Mouse (Mus musculus): ENCODE measurements around the gene Ccna2. TPM values are rescaled to one million over a fixed set of nuclear protein-coding genes. Genes with fewer than 3 reads are reported as not detected.

Ccna2 gene
- polyA plus RNA-seq, 1 experiment from 2014 or later, result 29.8 TPM

DNA sequence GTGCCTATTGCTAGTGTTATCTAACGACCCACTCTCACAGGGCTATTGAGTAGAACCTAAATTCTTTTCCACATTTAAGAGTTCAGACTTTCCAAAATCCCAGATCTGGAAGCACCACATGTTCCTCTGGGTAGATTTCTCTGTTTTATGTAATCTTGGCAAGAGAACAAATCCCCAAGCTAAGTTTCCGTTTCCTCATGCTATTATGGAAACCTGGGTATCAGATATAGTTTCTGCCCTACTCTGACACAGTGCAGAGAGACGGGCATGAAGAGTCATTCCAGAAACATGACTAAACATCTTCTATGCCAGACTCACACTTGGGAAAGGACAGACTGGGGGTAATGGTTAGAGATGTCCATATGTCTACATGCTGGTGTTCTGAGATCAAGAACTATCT is 47.5 kb downstream of the Ccna2 start:
- WGBS, result 84% methylated on average over 3 of the region's 3 CpGs

GRCm38 (mm10) chr3:36522137-36522536 is 49.8 kb downstream of the Ccna2 start:
- Histone ChIP-seq H3K9ac (no peak overlapping the region), H3K4me3 (replicated peaks; ENCODE audit: low read length) (no peak overlapping the region), H3K4me2 (replicated peaks) (peak overlapping the region; percentile 93; the same call in 1 of the 2 replicates), H3K4me1 (replicated peaks; ENCODE audit: control insufficient read depth, insufficient read depth, low read length) (peaks cover 3% of the 10 kb centered on the region; the same call in 1 of the 2 replicates), H3K27me3 (ENCODE audit: control insufficient read depth, insufficient read depth, low read length) (peaks cover 22% of the 10 kb centered on the region), H3K9me3 (ENCODE audit: control insufficient read depth, low read length) (no peaks in the 10 kb centered on the region), H3K27ac (no peak overlapping the region), H3K36me3 (replicated peaks; ENCODE audit: control insufficient read depth, insufficient read depth) (no peaks in the 10 kb centered on the region)
- ATAC-seq (ENCODE audit: low FRiP score), result no peak
- no peak for DNase-seq (ENCODE audit: low spot score)
- WGBS, result 2% methylated on average over 4 of the region's 4 CpGs

More for the DNA sequence above, 47.5 kb downstream of the Ccna2 start:
- H3K27me3 ChIP-seq (ENCODE audit: control insufficient read depth, insufficient read depth, low read length), result peaks cover 22% of the 10 kb centered on the region
- H3K4me1 ChIP-seq (replicated peaks; ENCODE audit: control insufficient read depth, insufficient read depth, low read length), result peaks cover 3% of the 10 kb centered on the region; the same call in 1 of the 2 replicates
- H3K9ac ChIP-seq, result no peak overlapping the region
- no peak overlapping the region for H3K27ac ChIP-seq
- ATAC-seq (ENCODE audit: low FRiP score), result no peak
- no peaks in the 10 kb centered on the region for H3K36me3 ChIP-seq (replicated peaks; ENCODE audit: control insufficient read depth, insufficient read depth)
- H3K4me3 ChIP-seq (replicated peaks; ENCODE audit: low read length), result no peak overlapping the region
- DNase-seq (ENCODE audit: low spot score), result no peak
- no peaks in the 10 kb centered on the region for H3K9me3 ChIP-seq (ENCODE audit: control insufficient read depth, low read length)
- H3K4me2 ChIP-seq (replicated peaks), result no peak overlapping the region

GRCm38 (mm10) chr3:36521073-36522060 is 50.6 kb downstream of the Ccna2 start, which contains the start of gene Gm11549:
Gene Gm11549 (minus strand): TSS chr3:36521813.
- Histone ChIP-seq H3K27ac (no peak within 1 kb of the TSS), H3K4me1 (replicated peaks; ENCODE audit: control insufficient read depth, insufficient read depth, low read length) (peaks cover 3% of the 10 kb centered on the region; the same call in 1 of the 2 replicates), H3K9me3 (ENCODE audit: control insufficient read depth, low read length) (no peaks in the 10 kb centered on the region), H3K4me2 (replicated peaks) (peak within 1 kb of the TSS; percentile 93), H3K9ac (peak within 1 kb of the TSS; percentile 57), H3K4me3 (replicated peaks; ENCODE audit: low read length) (peak within 1 kb of the TSS; percentile 47), H3K27me3 (ENCODE audit: control insufficient read depth, insufficient read depth, low read length) (peaks cover 22% of the 10 kb centered on the region), H3K36me3 (replicated peaks; ENCODE audit: control insufficient read depth, insufficient read depth) (no peaks in the 10 kb centered on the region)
- DNase-seq (ENCODE audit: low spot score), result peak; percentile 41
- WGBS, result under 1% methylated on average over 51 of the region's 51 CpGs
- peak; percentile 59 for ATAC-seq (ENCODE audit: low FRiP score)

DNA sequence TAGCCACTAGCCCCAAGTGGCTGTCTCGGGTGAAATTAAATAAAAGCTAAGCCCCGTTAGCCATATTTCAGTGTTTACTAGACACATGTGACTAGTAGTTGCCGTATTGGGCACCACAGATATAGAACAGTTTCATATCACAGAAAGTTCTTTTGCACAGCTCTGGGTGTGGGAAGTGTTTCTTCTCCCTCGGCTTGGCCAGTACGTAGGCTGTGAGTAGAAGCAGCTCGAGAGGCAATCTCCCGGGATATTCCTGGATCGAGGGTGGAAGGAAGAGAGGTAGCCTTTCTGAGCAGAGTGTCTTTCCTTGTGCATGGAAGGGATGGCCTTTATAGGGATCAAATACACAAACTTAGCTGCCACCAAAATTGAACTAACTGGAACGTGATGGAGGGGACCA is 55.8 kb downstream of the Ccna2 start:
- Histone ChIP-seq H3K36me3 (replicated peaks; ENCODE audit: control insufficient read depth, insufficient read depth) (no peaks in the 10 kb centered on the region), H3K27ac (no peak overlapping the region), H3K4me1 (replicated peaks; ENCODE audit: control insufficient read depth, insufficient read depth, low read length) (peaks cover 3% of the 10 kb centered on the region; the same call in 1 of the 2 replicates), H3K4me3 (replicated peaks; ENCODE audit: low read length) (no peak overlapping the region), H3K9ac (no peak overlapping the region), H3K9me3 (ENCODE audit: control insufficient read depth, low read length) (no peaks in the 10 kb centered on the region), H3K4me2 (replicated peaks) (no peak overlapping the region), H3K27me3 (ENCODE audit: control insufficient read depth, insufficient read depth, low read length) (peaks cover 12% of the 10 kb centered on the region)
- no peak for ATAC-seq (ENCODE audit: low FRiP score)
- DNase-seq (ENCODE audit: low spot score), result no peak
- 89% methylated on average over 9 of the region's 9 CpGs for WGBS

Other genes with a start within 250 kb of the Ccna2 start
- 64.9 and 75.8 TPM in 2 replicates for gene Anxa5, start 96.3 kb downstream of the Ccna2 start, polyA plus RNA-seq (2014; fragmentation: Nextera tagmentation; extraction: Ambion mirVana)
- 0.21 and 0.23 TPM in 2 replicates for gene 1810062G17Rik, start 96.2 kb downstream of the Ccna2 start, polyA plus RNA-seq (2014; fragmentation: Nextera tagmentation; extraction: Ambion mirVana)
- 0.20 and 0.35 TPM in 2 replicates for gene Gm11549, start 50.3 kb downstream of the Ccna2 start, polyA plus RNA-seq (2014; fragmentation: Nextera tagmentation; extraction: Ambion mirVana)
- 74.5 and 77.9 TPM in 2 replicates for gene Exosc9, start 19.5 kb downstream of the Ccna2 start, polyA plus RNA-seq (2014; fragmentation: Nextera tagmentation; extraction: Ambion mirVana)
- gene Bbs7, start 41.3 kb upstream of the Ccna2 start, polyA plus RNA-seq (2014; fragmentation: Nextera tagmentation; extraction: Ambion mirVana), result 20.6 and 24.0 TPM in 2 replicates
- gene Trpc3, start 118.0 kb upstream of the Ccna2 start, polyA plus RNA-seq (2014; fragmentation: Nextera tagmentation; extraction: Ambion mirVana), result 16.3 and 20.0 TPM in 2 replicates